Mouse (Mus musculus) liver, embryonic 13.5 days (tissue): ENCODE measurements around the gene Tmed9. TPM values are rescaled to one million over a fixed set of nuclear protein-coding genes. Genes with fewer than 3 reads are reported as not detected.

Experiments used
- ATAC-seq: fragments of 200-750 bp; cut with Nextera tagmentation; 2 replicates; pipeline ENCODE4 v1.8.0; 2017; ENCODE audit warnings: low read depth, mild to moderate bottlenecking, moderate number of reproducible peaks, moderate library complexity
- DNase-seq: peaks from one replicate; pipeline ENCODE4 v3.0.0; 2022
- H3K27ac ChIP-seq: fragments of 300-500 bp; sonication (generic); 2 replicates; pipeline ENCODE4 v1.5.1; 2015; ENCODE audit warnings: moderate library complexity, mild to moderate bottlenecking, inconsistent platforms
- H3K27me3 ChIP-seq: fragments of 300-500 bp; sonication (generic); 2 replicates; pipeline ENCODE4 v1.6.1; 2015; ENCODE audit warnings: mild to moderate bottlenecking, inconsistent platforms
- H3K36me3 ChIP-seq: fragments of 300-500 bp; sonication (generic); 2 replicates; pipeline ENCODE4 v1.6.1; 2015; ENCODE audit warnings: mild to moderate bottlenecking, inconsistent platforms
- H3K4me1 ChIP-seq: fragments of 300-500 bp; sonication (generic); replicated peaks from 2 replicates; pipeline ENCODE4 v1.6.1; 2015; ENCODE audit warnings: inconsistent platforms
- H3K4me2 ChIP-seq: fragments of 300-500 bp; sonication (generic); 2 replicates; pipeline ENCODE4 v1.6.1; 2015; ENCODE audit warnings: inconsistent platforms, mild to moderate bottlenecking, moderate library complexity
- H3K4me3 ChIP-seq: fragments of 300-500 bp; sonication (generic); replicated peaks from 2 replicates; pipeline ENCODE4 v1.5.1; 2015; ENCODE audit warnings: mild to moderate bottlenecking, inconsistent platforms
- H3K9ac ChIP-seq: fragments of 300-500 bp; sonication (generic); 2 replicates; pipeline ENCODE4 v1.6.1; 2015; ENCODE audit warnings: mild to moderate bottlenecking, inconsistent platforms
- H3K9me3 ChIP-seq: fragments of 300-500 bp; sonication (generic); replicated peaks from 2 replicates; pipeline ENCODE4 v1.6.1; 2016; ENCODE audit warnings: inconsistent platforms
- WGBS: fragments of 180-500 bp; shearing (Covaris S2); methylation state at CpG from one replicate; pipeline ENCODE4 v1.1.7; 2015; ENCODE audit not compliant: insufficient replicate concordance; 5-methylcytosine and 5-hydroxymethylcytosine counted together
- polyA plus RNA-seq: library from polyadenylated mRNA; unstranded; fragments of >200 nt; fragmentation: Nextera tagmentation; extraction: Ambion mirVana; gene quantifications from 2 replicates; pipeline ENCODE4 v1.2.1, GENCODE M21; 2015

The Tmed9 gene
- 65.0 and 72.6 TPM in 2 replicates for polyA plus RNA-seq

DNA sequence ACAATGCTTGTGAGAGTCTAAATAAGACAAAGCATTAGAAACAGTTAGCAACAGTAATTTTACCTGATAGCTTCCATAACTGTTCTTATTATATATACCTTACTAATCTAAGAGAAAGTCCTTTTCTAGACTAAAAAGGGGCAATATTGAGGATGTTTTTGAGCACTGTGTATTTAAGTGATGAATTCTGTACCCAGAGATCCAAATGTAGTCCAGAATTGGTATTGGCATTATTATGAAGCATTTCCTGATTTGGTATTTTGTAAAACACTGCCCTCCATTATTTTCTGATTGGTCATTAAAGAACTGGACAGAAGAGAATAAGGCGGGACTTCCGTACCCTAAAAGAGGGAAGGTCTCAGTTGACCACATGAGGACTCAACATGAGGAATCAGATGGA lies at the start of gene Tmed9:
Tmed9 (plus strand) TSS at position 301 of the 400 bp plus-strand sequence.
- 91% methylated on average over 2 of the region's 2 CpGs for WGBS
- no peak within 1 kb of the TSS for H3K9ac ChIP-seq
- ATAC-seq (no peak), DNase-seq (no peak)
- no peak within 1 kb of the TSS for H3K4me3 ChIP-seq
- H3K4me1 ChIP-seq, result peaks cover 27% of the 10 kb centered on the region
- H3K27ac ChIP-seq, result no peak within 1 kb of the TSS
- no peak within 1 kb of the TSS for H3K4me2 ChIP-seq
- no peaks in the 10 kb centered on the region for H3K27me3 ChIP-seq
- H3K36me3 ChIP-seq, result no peaks in the 10 kb centered on the region
- no peaks in the 10 kb centered on the region for H3K9me3 ChIP-seq

DNA sequence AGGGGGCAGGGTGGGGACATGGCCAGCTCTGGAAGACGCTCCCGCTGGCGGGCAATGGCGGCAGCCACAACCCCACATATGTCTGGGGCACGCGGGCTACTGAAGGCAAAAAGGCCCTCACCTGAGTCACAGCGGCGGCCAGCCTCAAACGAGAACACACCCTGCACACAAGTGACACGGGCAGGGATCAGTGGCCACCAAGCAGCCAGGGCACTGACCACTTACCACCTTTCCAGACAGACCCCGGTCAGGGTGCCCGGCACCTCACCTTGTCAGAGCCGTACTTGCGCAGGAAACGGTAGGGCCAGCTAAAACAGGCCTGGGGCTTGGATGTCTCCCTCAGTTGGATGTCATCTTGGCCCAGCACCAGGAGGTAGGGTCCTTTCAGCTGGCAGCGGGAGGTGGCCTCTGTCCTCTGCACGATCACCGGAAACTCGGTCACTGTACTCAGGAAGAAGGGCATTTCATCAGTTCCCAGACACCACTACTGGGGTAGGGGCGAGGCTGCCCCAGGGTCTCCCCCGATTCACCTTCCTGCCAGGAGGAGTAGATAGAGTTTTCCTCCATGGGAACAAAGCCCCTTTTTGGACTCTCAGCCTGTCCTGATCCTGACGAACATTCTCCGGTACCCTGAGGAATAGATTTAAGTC lies 49.5 kb upstream of the Tmed9 start:
- H3K9ac ChIP-seq, result no peak overlapping the region
- H3K27ac ChIP-seq, result peak overlapping the region; percentile 47; the same call in 1 of the 2 replicates
- peaks cover 2% of the 10 kb centered on the region; the same call in 1 of the 2 replicates for H3K36me3 ChIP-seq
- no peak overlapping the region for H3K4me2 ChIP-seq
- 0 out of 2 replicates have a peak, but pooled peaks cover 3% of the 10 kb centered on the region for H3K27me3 ChIP-seq
- ATAC-seq, result no peak
- 85% methylated on average over 23 of the region's 23 CpGs for WGBS
- H3K9me3 ChIP-seq, result no peaks in the 10 kb centered on the region
- no peak overlapping the region for H3K4me3 ChIP-seq
- peaks cover 45% of the 10 kb centered on the region for H3K4me1 ChIP-seq
- DNase-seq, result no peak

GRCm38 (mm10) chr13:55525733-55526553 lies 47.6 kb upstream of the Tmed9 start:
- no peak overlapping the region for H3K9ac ChIP-seq
- peaks cover 19% of the 10 kb centered on the region for H3K36me3 ChIP-seq
- H3K4me2 ChIP-seq, result no peak overlapping the region
- ATAC-seq (no peak), DNase-seq (no peak)
- 75% methylated on average over 16 of the region's 16 CpGs for WGBS
- H3K27me3 ChIP-seq, result no peaks in the 10 kb centered on the region
- peaks cover 60% of the 10 kb centered on the region for H3K4me1 ChIP-seq
- no peaks in the 10 kb centered on the region for H3K9me3 ChIP-seq
- H3K27ac ChIP-seq, result no peak overlapping the region
- H3K4me3 ChIP-seq, result no peak overlapping the region

- ATAC-seq (no peak), DNase-seq (no peak)
- Histone ChIP-seq H3K4me1 (peaks cover 60% of the 10 kb centered on the region), H3K4me2 (peak overlapping the region; percentile 17; the same call in 1 of the 2 replicates), H3K27ac (peak overlapping the region; percentile 73), H3K9me3 (no peaks in the 10 kb centered on the region), H3K36me3 (peaks cover 31% of the 10 kb centered on the region), H3K9ac (peak overlapping the region; percentile 26; the same call in 1 of the 2 replicates), H3K27me3 (no peaks in the 10 kb centered on the region), H3K4me3 (no peak overlapping the region)
- WGBS, result 68% methylated on average over 16 of the region's 16 CpGs
These were observed 46.3 kb upstream of the Tmed9 start for GRCm38 (mm10) chr13:55527212-55527611.

GRCm38 (mm10) chr13:55527834-55528772 lies 45.4 kb upstream of the Tmed9 start:
- peaks cover 56% of the 10 kb centered on the region for H3K4me1 ChIP-seq
- no peak for DNase-seq
- H3K4me3 ChIP-seq, result peak overlapping the region; percentile 7; the same call in 1 of the 2 replicates
- H3K36me3 ChIP-seq, result peaks cover 40% of the 10 kb centered on the region
- H3K9me3 ChIP-seq, result no peaks in the 10 kb centered on the region
- peak overlapping the region; percentile 73 for H3K27ac ChIP-seq
- H3K4me2 ChIP-seq, result peak overlapping the region; percentile 31
- peak; percentile 66 for ATAC-seq
- WGBS, result 21% methylated on average over 18 of the region's 18 CpGs
- H3K9ac ChIP-seq, result peak overlapping the region; percentile 22; the same call in 1 of the 2 replicates
- H3K27me3 ChIP-seq, result no peaks in the 10 kb centered on the region

- peak within 1 kb of the TSS; percentile 73 for H3K27ac ChIP-seq
- peak within 1 kb of the TSS; percentile 31 for H3K4me2 ChIP-seq
- H3K9ac ChIP-seq, result peak within 1 kb of the TSS; percentile 22; the same call in 1 of the 2 replicates
- peaks cover 46% of the 10 kb centered on the region for H3K4me1 ChIP-seq
- peaks cover 51% of the 10 kb centered on the region for H3K36me3 ChIP-seq
- H3K4me3 ChIP-seq, result peak within 1 kb of the TSS; percentile 7; the same call in 1 of the 2 replicates
- H3K9me3 ChIP-seq, result no peaks in the 10 kb centered on the region
- no peak for DNase-seq
- H3K27me3 ChIP-seq, result no peaks in the 10 kb centered on the region
- ATAC-seq, result no peak
- 49% methylated on average over 8 of the region's 8 CpGs for WGBS
These were observed 44.2 kb upstream of the Tmed9 start, which contains the start of gene Dok3 for GRCm38 (mm10) chr13:55529198-55529915. Dok3 (minus strand) TSS chr13:55529296.

- peak overlapping the region; percentile 83 for H3K9ac ChIP-seq
- WGBS, result 87% methylated on average over 15 of the region's 15 CpGs
- no peak for DNase-seq
- peak overlapping the region; percentile 91 for H3K4me3 ChIP-seq
- ATAC-seq, result no peak
- no peak overlapping the region for H3K27ac ChIP-seq
- no peaks in the 10 kb centered on the region for H3K9me3 ChIP-seq
- H3K4me1 ChIP-seq, result peaks cover 31% of the 10 kb centered on the region
- no peaks in the 10 kb centered on the region for H3K27me3 ChIP-seq
- H3K36me3 ChIP-seq, result peaks cover 65% of the 10 kb centered on the region
- peak overlapping the region; percentile 97 for H3K4me2 ChIP-seq
These were observed 38.3 kb upstream of the Tmed9 start for GRCm38 (mm10) chr13:55535191-55535590.

- no peak for DNase-seq
- Histone ChIP-seq H3K4me3 (peak overlapping the region; percentile 91), H3K4me1 (peaks cover 33% of the 10 kb centered on the region), H3K4me2 (peak overlapping the region; percentile 97), H3K9me3 (no peaks in the 10 kb centered on the region), H3K36me3 (peaks cover 66% of the 10 kb centered on the region), H3K27ac (peak overlapping the region; percentile 68; the same call in 1 of the 2 replicates), H3K27me3 (no peaks in the 10 kb centered on the region), H3K9ac (peak overlapping the region; percentile 83)
- 15% methylated on average over 17 of the region's 17 CpGs for WGBS
- peak; percentile 3 for ATAC-seq
These were observed 37.7 kb upstream of the Tmed9 start for GRCm38 (mm10) chr13:55535796-55536193.

GRCm38 (mm10) chr13:55536194-55537175 lies 37.0 kb upstream of the Tmed9 start, which contains the start of gene Ddx41:
Ddx41 (minus strand) TSS chr13:55536658.
- peak; percentile 98 for DNase-seq
- ATAC-seq, result peak; percentile 97
- Histone ChIP-seq H3K36me3 (peaks cover 67% of the 10 kb centered on the region), H3K27me3 (no peaks in the 10 kb centered on the region), H3K4me1 (peaks cover 40% of the 10 kb centered on the region), H3K27ac (peak within 1 kb of the TSS; percentile 68), H3K9me3 (no peaks in the 10 kb centered on the region), H3K4me3 (peak within 1 kb of the TSS; percentile 91), H3K4me2 (peak within 1 kb of the TSS; percentile 97), H3K9ac (peak within 1 kb of the TSS; percentile 83)
- 1% methylated on average over 70 of the region's 70 CpGs for WGBS
